Mouse (Mus musculus): ENCODE data around the gene Cap1. TPM values are rescaled to one million over a fixed set of nuclear protein-coding genes. Genes with fewer than 3 reads are reported as not detected.

Gene Cap1
- 418 TPM for polyA plus RNA-seq (2015; fragmentation: Illumina TruSeq; extraction: RNeasy Lipid Tissue Mini Kit (QIAGEN cat#74804); ENCODE audit: insufficient read depth, low replicate concordance)

DNA sequence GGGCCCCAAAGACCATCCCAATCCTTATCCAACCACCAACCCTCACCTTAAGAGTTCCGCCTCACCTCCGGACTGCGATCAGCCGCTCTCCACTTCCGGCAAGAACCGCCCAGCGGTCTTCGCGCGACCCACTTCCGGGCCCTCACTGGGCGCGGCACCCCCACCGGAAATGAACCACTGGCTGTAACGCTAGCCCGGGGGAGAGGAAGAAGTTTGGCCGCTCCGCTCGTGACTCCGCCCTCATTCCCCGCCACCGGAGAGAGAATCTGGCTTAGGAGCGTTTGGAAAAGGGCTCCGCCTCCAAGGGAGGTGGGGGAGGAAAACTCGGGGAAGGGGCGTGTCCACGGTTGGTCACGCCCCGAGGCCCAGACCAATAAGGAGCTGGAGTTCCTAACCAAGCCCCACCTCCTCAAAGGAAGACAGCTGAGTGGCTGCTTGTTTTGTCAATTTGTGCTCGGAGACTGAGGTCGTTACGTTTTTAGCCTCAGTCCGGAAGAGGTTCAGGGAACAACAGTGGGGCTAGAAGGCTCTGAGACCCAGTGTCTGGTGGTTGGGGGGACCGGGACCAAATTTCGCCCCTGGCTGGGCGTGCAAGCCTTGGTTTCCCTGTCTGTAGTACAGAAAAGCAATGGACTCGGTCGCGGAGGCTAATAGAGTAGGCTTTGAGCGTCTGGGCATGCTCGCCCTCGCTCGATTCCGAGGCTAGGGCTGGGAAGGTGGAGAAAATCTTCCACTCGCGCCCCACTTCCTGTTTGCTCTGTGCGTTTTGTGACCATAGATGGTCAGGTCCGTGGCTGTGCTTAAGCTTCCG is at the start of gene Cap1:
Gene Cap1, minus strand, starts transcription at position 289 of the 811 bp plus-strand sequence.

DNA sequence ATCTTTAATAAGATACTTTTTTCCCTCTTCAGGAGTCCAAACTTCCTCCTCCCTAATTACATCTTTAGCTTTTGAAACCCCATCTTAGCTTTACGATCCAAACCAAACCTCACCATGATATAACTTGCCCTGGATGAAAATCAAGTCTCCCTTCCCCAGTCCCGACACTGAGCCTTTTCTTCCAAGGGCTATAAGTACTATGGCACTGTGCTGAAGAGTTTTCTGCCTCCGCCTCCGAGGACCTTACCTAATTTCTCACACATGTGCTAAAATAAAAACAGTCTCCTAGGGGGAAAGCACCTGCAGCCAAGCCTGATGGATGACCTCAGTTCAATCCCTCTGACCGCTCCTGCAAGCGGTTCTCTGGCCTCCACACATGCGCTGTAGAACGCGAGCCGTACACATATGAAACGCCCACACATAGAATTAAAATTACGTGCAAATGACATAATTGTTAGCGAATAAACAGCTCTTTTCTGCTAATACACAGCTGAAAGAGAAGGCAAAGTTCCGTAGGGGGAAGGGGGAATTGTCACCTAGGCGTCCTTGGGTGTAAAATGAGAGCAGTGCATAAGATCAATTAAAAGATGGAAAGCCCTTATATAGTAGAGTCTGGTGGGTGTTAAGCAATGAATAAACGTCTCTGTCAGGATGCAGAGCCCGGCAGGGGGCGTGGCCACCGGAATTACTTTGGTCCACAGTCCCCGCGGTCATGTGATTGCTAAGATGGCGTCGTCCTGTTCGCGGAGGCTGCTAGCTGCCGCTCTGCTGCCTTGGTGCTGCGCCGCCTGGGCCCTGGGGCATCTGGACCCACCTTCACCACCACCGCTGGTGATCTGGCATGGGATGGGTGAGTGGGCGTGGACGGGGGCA is 50.1 kb downstream of the Cap1 start, which contains the start of gene Ppt1:
Gene Ppt1, plus strand, starts transcription at position 713 of the 873 bp plus-strand sequence.

Other genes with a start within 250 kb of the Cap1 start
- not detected for gene 9530002B09Rik, start 196.8 kb downstream of the Cap1 start, polyA plus RNA-seq (2015; fragmentation: Illumina TruSeq; extraction: RNeasy Lipid Tissue Mini Kit (QIAGEN cat#74804); ENCODE audit: insufficient read depth, low replicate concordance)
- 330 TPM for gene Ppt1, start 49.8 kb downstream of the Cap1 start, polyA plus RNA-seq (2015; fragmentation: Illumina TruSeq; extraction: RNeasy Lipid Tissue Mini Kit (QIAGEN cat#74804); ENCODE audit: insufficient read depth, low replicate concordance)
- 0.59 TPM for gene Mfsd2a, start 75.1 kb upstream of the Cap1 start, polyA plus RNA-seq (2015; fragmentation: Illumina TruSeq; extraction: RNeasy Lipid Tissue Mini Kit (QIAGEN cat#74804); ENCODE audit: insufficient read depth, low replicate concordance)
- gene Mycl, start 109.6 kb upstream of the Cap1 start, polyA plus RNA-seq (2015; fragmentation: Illumina TruSeq; extraction: RNeasy Lipid Tissue Mini Kit (QIAGEN cat#74804); ENCODE audit: insufficient read depth, low replicate concordance), result 16.0 TPM
- 34.0 TPM for gene Trit1, start 130.5 kb upstream of the Cap1 start, polyA plus RNA-seq (2015; fragmentation: Illumina TruSeq; extraction: RNeasy Lipid Tissue Mini Kit (QIAGEN cat#74804); ENCODE audit: insufficient read depth, low replicate concordance)
- gene Bmp8b, start 219.1 kb upstream of the Cap1 start, polyA plus RNA-seq (2015; fragmentation: Illumina TruSeq; extraction: RNeasy Lipid Tissue Mini Kit (QIAGEN cat#74804); ENCODE audit: insufficient read depth, low replicate concordance), result not detected
- not detected for gene Oxct2b, start 230.2 kb upstream of the Cap1 start, polyA plus RNA-seq (2015; fragmentation: Illumina TruSeq; extraction: RNeasy Lipid Tissue Mini Kit (QIAGEN cat#74804); ENCODE audit: insufficient read depth, low replicate concordance)

Measured in spleen, adult 10 weeks (tissue).